Mouse (Mus musculus): ENCODE measurements around the gene 1520401A03Rik.

1520401A03Rik gene

DNA sequence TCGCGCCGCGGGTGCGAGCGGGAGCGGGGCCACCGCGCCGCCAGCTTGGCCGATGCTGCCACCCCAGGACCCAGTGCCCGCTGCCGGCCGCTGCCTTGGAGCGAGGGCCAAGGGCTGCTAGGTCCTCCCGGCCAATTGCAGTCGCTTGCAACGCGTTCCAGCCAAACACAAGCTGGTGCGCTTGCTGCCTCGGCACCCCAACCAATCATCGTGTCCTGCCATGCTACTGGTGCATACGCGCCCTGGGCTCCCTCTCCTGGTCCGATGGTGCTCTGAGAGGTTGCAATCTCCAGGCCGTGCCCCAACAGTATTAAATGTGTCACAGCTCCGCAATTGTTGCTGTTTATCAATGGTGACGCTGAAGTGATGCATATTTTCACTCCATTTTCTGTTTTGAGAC, 22.5 kb downstream of the 1520401A03Rik start:
- peak; percentile 81 for DNase-seq (ENCODE audit: low read depth)

- DNase-seq (ENCODE audit: low read depth): no peak
These were observed 23.2 kb downstream of the 1520401A03Rik start for GRCm38 (mm10) chr17:23699131-23700077.

DNA sequence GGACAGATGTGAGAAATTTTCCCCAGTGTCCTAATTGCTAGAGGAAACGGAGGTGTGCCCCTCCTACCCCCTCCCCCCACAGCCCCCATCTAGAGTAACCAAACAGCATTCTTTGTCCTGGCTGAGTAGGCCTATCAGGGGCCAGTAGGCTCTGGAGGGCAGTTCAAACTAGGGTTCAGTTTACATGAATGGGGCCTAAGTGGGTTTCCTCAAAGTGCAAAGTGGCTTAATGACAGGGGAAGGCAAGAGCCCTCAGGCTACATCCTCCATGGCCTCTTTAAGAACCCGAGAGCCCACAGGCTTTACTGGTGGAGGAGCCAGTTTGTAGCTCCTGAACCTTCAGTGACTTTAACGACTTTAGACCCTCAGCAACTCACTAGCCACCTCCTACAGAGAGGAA, 26.8 kb downstream of the 1520401A03Rik start:
- no peak for DNase-seq (ENCODE audit: low read depth)

DNA sequence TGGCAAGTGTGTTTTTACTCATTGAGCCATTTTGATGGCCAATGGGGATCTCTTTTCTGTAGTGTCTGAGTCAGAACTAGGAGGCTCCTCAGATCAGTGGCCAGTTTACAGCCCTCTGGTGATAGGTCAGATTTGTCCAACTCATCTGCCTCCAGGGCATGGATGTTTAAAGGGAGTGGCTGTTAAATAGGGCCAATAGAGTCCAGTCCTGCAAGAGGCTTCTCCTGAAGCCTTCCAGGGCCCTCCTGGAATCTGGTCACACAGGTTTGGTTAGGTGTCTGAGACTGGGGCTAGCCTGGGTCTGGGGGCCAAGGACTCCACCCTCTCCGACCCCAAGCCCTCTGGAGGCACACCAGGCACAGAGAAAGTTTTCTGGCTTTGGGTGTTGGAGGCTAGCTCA, 28.1 kb downstream of the 1520401A03Rik start:
- DNase-seq (ENCODE audit: low read depth): no peak

DNA sequence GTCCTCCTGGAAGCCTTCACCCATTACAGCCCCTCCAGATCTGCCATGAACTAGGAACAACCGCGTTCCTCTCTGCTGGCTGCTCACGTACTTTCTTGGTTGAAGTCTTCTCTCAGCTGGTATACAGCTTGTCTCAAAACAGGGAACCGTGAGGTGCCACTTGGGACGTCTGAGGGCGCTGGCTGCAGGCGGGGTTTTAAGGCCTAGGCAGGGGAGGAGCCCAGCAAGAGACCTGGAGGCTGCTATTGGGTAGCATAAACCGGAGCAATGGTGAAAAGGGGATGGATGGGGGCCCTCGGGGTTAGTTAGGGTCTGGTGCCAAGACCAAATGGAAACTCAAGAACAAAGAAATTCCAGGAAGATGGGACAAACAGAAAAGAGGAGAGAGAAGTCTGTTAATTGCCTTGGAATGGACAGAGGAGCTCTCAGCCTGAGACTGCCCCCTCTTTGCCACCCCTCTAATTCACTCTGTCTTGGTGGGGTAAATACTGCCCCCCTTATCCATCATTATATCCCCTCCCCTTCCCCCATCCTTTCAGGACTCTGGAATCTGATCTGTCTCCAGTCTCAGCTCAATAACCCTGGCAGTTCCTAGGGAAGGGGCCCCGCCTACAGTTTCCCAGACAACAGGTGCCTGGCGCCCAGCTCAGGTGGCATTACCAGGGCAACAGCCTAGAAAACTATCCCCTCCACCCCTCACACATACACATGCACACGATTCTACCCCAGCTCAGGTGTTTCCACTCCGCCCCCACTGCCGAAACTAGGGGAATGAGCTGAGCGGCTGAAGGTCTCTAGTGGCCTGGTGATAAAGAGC, 38.5 kb downstream of the 1520401A03Rik start, which contains the start of gene Cldn9:
Cldn9 (minus strand) TSS at position 171 of the 817 bp plus-strand sequence.
- DNase-seq (ENCODE audit: low read depth): no peak

- DNase-seq (ENCODE audit: low read depth): no peak
These were observed 39.4 kb downstream of the 1520401A03Rik start for GRCm38 (mm10) chr17:23683226-23683625.

- no peak for DNase-seq (ENCODE audit: low read depth)
These were observed 40.1 kb downstream of the 1520401A03Rik start for GRCm38 (mm10) chr17:23682530-23682929.

DNA sequence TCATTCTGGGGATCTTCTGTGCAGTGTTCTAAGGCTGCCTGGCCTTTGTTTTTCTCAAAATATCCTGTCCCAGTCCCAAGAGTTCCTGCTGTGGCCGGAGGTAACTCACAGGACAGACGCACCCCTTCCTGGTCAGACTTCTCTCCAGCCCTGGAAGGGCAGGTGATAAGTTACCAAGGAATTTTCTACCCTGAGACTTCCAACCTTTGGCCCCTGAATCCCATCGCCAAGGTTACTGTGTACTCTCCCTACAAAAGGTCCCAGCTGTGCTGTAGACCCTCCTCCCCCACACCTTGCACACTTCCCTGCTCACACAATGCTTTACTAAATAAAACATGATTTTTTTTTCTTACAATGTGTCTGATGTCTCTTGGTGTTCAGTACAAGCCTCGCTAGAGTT, 40.5 kb downstream of the 1520401A03Rik start:
- DNase-seq (ENCODE audit: low read depth): no peak

DNA sequence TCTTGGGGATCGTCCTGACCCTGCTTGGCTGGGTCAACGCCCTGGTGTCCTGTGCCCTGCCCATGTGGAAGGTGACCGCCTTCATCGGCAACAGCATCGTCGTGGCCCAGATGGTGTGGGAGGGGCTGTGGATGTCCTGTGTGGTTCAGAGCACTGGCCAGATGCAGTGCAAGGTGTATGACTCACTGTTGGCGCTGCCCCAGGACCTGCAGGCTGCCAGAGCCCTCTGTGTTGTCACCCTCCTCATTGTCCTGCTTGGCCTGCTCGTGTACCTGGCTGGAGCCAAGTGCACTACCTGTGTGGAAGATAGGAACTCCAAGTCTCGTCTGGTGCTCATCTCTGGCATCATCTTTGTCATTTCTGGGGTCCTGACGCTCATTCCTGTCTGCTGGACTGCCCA, 41.5 kb downstream of the 1520401A03Rik start:
- DNase-seq (ENCODE audit: low read depth): no peak

GRCm38 (mm10) chr17:23680336-23680735, 42.2 kb downstream of the 1520401A03Rik start:
- no peak for DNase-seq (ENCODE audit: low read depth)

GRCm38 (mm10) chr17:23679127-23679835, 43.3 kb downstream of the 1520401A03Rik start, which contains the start of gene Cldn6:
TSS of gene Cldn6 (plus strand) at chr17:23679249.
- no peak for DNase-seq (ENCODE audit: low read depth)

DNA sequence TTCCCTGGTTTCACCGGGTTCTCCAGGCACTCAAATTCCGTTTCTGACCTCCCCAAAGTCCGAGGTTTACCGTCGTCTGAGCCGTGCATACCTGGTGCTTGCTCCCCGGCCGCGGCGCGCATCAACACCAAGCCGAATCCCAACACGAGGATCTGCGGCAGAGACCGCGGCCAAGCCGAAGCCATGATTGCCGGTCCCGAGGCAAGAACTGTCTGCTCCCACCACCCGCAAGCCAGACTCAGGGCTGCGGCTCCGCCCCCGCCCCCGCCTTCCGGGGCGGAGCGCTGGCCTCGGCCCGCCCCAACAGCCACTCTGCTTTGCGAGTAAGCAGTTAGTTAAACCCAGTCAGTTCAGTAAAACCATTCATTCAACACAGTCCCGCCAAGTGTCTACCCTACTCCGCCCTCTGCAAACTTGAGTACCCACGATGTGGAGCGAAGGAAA, 45.3 kb downstream of the 1520401A03Rik start, which contains the start of gene Tnfrsf12a:
Tnfrsf12a (minus strand) TSS at position 233 of the 444 bp plus-strand sequence.
- DNase-seq (ENCODE audit: low read depth): peak; percentile 80

- peak; percentile 24 for DNase-seq (ENCODE audit: low read depth)
These were observed 46.0 kb downstream of the 1520401A03Rik start for GRCm38 (mm10) chr17:23676473-23677031.

GRCm38 (mm10) chr17:23675564-23676281, 46.9 kb downstream of the 1520401A03Rik start:
- DNase-seq (ENCODE audit: low read depth): peak; percentile 94

GRCm38 (mm10) chr17:23675127-23675526, 47.5 kb downstream of the 1520401A03Rik start:
- no peak for DNase-seq (ENCODE audit: low read depth)

DNA sequence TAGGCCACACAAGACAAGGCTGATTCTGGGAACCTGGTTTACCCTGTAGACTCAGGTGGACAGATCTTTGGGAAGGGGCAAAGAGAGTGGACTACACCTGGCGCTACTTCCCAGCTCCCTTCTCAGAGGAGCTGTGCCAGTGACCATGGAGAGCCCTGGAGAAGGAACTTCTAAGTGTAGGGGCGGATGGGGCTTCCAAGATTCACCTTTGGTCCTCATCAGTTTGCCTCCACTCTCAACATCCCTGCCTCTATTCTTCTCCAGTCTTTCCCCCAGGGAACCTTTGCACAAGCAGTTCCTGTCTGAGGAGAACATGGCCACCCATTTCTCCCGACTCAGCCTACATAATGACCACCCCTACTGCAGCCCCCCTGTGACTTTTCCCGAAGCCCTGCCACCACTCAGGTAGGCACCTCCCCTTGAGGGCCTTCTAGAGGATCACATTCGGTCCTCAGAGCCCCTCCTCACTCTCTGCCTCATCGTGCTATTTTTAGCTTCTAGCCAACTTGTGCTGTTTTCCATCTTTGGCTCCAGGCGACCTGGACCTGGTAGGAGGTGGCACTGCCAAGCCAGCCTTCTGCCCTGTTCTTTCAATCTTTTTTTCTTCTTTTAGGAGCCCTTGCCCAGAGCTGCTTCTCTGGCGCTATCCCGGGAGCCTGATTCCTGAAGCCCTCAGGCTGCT, 48.2 kb downstream of the 1520401A03Rik start:
- no peak for DNase-seq (ENCODE audit: low read depth)

DNA sequence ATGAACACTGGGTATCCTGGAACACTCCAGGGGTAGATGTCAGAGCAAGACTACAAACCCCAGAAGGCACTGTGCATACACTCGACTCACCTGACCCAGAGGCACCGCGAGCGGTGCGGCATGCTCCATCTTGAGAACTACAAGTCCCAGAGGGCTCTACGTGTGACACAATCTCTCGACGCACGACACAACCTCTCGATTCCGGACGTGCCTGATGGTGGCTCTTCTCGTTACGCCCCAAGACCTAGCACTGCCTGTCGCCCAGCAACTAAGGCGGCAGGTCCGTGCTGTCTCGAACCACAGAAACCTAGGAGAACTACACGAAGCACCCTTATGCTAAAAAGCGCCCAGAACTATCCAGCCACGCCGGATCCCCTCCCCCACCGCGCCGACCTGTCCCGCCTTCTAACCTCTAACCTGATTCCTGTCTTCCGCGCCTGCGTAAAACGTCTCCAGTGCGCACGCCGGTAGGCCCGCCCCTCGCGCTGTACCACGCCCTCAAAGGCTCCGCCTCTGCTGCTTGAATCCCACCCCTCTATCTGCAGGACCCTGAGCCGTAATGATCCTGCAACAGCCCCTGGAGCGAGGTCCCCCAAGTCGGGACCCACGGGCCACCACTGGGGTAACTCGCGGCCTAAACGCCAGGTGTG, 49.0 kb downstream of the 1520401A03Rik start, which contains the start of the genes Hcfc1r1 and Thoc6:
Hcfc1r1 (plus strand) TSS at position 173 of the 650 bp plus-strand sequence.
Thoc6 (minus strand) TSS at position 459 of the 650 bp plus-strand sequence.
- peak; percentile 90 for DNase-seq (ENCODE audit: low read depth)

DNA sequence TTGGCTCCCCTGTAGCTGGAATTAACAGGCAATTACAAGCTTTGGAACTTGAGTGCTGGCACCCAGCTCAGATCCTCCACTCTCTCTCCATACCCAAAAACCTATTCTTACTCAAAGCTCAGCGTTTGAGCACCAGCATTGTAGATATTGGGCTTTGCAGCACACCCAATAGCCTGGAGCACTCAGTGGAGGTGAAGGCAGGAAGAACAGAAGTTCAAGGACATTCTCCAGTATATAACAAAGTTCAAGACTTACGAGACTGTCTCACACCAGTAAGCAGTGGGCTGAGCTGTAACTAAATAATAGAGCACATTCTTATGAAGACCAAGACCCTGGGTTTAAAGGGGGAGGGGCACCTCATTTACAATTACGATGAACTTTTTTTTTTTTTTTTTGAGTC, 49.8 kb downstream of the 1520401A03Rik start:
- DNase-seq (ENCODE audit: low read depth): no peak

GRCm38 (mm10) chr17:23671519-23671918, 51.1 kb downstream of the 1520401A03Rik start:
- no peak for DNase-seq (ENCODE audit: low read depth)

All from fibroblast of lung, adult 2 months (primary cell).